Mouse (Mus musculus) spleen, adult 2 months (tissue): Measurements from ENCODE around the gene Map4k2. TPM values are rescaled to one million over a fixed set of nuclear protein-coding genes. Genes with fewer than 3 reads are reported as not detected.

Experiments used
- DNase-seq, 2 experiments: peaks; one replicate each; pipeline versions ENCODE4 v3.0.0 to v3.0.0-alpha.2; 2012 to 2021; ENCODE audit warnings: low spot score in 2 of 2, low read depth in 1 of 2
- H3K27ac ChIP-seq: fragments of 200-500 bp; 2 replicates; pipeline ENCODE4 v1.5.1; 2012; ENCODE audit warnings: low read length, inconsistent platforms; ENCODE audit not compliant: insufficient read depth
- H3K27me3 ChIP-seq: fragments of 200-500 bp; 2 replicates; pipeline ENCODE4 v1.6.1; 2012; ENCODE audit warnings: mild to moderate bottlenecking, moderate library complexity, low read length, inconsistent platforms; ENCODE audit not compliant: control insufficient read depth, insufficient read depth
- H3K36me3 ChIP-seq: fragments of 200-500 bp; 2 replicates; pipeline ENCODE4 v1.6.1; 2012; ENCODE audit warnings: mild to moderate bottlenecking, low read length, inconsistent platforms; ENCODE audit not compliant: control insufficient read depth, insufficient read depth
- H3K4me1 ChIP-seq: fragments of 200-500 bp; 2 replicates; pipeline ENCODE4 v1.6.1; 2011; ENCODE audit warnings: inconsistent platforms; ENCODE audit not compliant: control insufficient read depth, insufficient read depth, insufficient read length
- H3K4me3 ChIP-seq: fragments of 200-500 bp; 2 replicates; pipeline ENCODE4 v1.5.1; 2011; ENCODE audit warnings: mild to moderate bottlenecking, inconsistent platforms; ENCODE audit not compliant: insufficient read depth, insufficient read length; ENCODE audit errors: extremely low read depth
- CTCF ChIP-seq: fragments of 200-500 bp; IDR thresholded peaks from 2 replicates; pipeline ENCODE4 v1.5.1; 2011; ENCODE audit warnings: mild to moderate bottlenecking, inconsistent platforms; ENCODE audit not compliant: insufficient read depth, insufficient read length, insufficient replicate concordance; ENCODE audit errors: extremely low read depth
- POLR2A ChIP-seq: fragments of 200-500 bp; IDR thresholded peaks from 2 replicates; pipeline ENCODE4 v1.6.1; 2011; ENCODE audit warnings: low read depth, low read length, inconsistent platforms
- WGBS: fragments of 180-500 bp; shearing (Covaris S2); methylation state at CpG from one replicate; pipeline ENCODE4 v1.1.7; 2018; 5-methylcytosine and 5-hydroxymethylcytosine counted together
- polyA plus RNA-seq: library from polyadenylated mRNA; depleted of rRNA; stranded (reverse); fragments of >200 nt; gene quantifications from 2 replicates; pipeline ENCODE4 v1.2.3, GENCODE M21; 2012

Gene Map4k2
- polyA plus RNA-seq, 1 experiment: 487 TPM

- TF ChIP-seq CTCF (no peak), POLR2A (no peak)
- Histone ChIP-seq H3K27ac (no peak overlapping the region), H3K27me3 (no peaks in the 10 kb centered on the region), H3K4me3 (no peak overlapping the region), H3K4me1 (peaks cover 32% of the 10 kb centered on the region; the same call in 1 of the 2 replicates), H3K36me3 (peaks cover 12% of the 10 kb centered on the region)
- 95% methylated on average over 11 of the region's 11 CpGs for WGBS
- no peak for DNase-seq
These were observed 2.2 kb upstream of the Map4k2 start for GRCm38 (mm10) chr19:6338716-6339115.

GRCm38 (mm10) chr19:6339191-6339590 lies 1.7 kb upstream of the Map4k2 start:
- H3K4me1 ChIP-seq: peaks cover 32% of the 10 kb centered on the region; the same call in 1 of the 2 replicates
- no peak for TF ChIP-seq POLR2A
- no peak for TF ChIP-seq CTCF
- WGBS: 90% methylated on average over 6 of the region's 6 CpGs
- DNase-seq: no peak
- H3K4me3 ChIP-seq: no peak overlapping the region
- H3K27me3 ChIP-seq: no peaks in the 10 kb centered on the region
- 0 out of 2 replicates have a peak overlapping the region, but pooled peaks have one; percentile 92 for H3K27ac ChIP-seq
- H3K36me3 ChIP-seq: peaks cover 16% of the 10 kb centered on the region

GRCm38 (mm10) chr19:6339890-6340504 lies 938 bp upstream of the Map4k2 start:
- Histone ChIP-seq H3K4me3 (peak overlapping the region; percentile 41), H3K4me1 (peaks cover 28% of the 10 kb centered on the region; the same call in 1 of the 2 replicates), H3K27me3 (no peaks in the 10 kb centered on the region), H3K36me3 (peaks cover 24% of the 10 kb centered on the region), H3K27ac (peak overlapping the region; percentile 92)
- TF ChIP-seq POLR2A: no peak
- TF ChIP-seq CTCF: peak; percentile 47; the same call in 1 of the 2 replicates
- DNase-seq: peak; percentile 73 to 82
- 18% methylated on average over 15 of the region's 15 CpGs for WGBS

- Histone ChIP-seq H3K36me3 (peaks cover 40% of the 10 kb centered on the region), H3K27ac (peak overlapping the region; percentile 93), H3K4me1 (peaks cover 20% of the 10 kb centered on the region; the same call in 1 of the 2 replicates), H3K27me3 (no peaks in the 10 kb centered on the region), H3K4me3 (peak overlapping the region; percentile 94)
- WGBS: under 1% methylated on average over 23 of the region's 23 CpGs
- TF ChIP-seq CTCF: no peak
- TF ChIP-seq POLR2A: no peak
- DNase-seq: no peak
These were observed 630 bp downstream of the Map4k2 start for GRCm38 (mm10) chr19:6341453-6342077.

- peak overlapping the region; percentile 93 for H3K27ac ChIP-seq
- DNase-seq: no peak
- TF ChIP-seq CTCF: no peak
- no peak for TF ChIP-seq POLR2A
- 17% methylated on average over 5 of the region's 5 CpGs for WGBS
- H3K36me3 ChIP-seq: peaks cover 48% of the 10 kb centered on the region
- H3K4me1 ChIP-seq: peaks cover 20% of the 10 kb centered on the region; the same call in 1 of the 2 replicates
- H3K4me3 ChIP-seq: peak overlapping the region; percentile 94
- no peaks in the 10 kb centered on the region for H3K27me3 ChIP-seq
These were observed 1.5 kb downstream of the Map4k2 start for GRCm38 (mm10) chr19:6342276-6342933.

DNA sequence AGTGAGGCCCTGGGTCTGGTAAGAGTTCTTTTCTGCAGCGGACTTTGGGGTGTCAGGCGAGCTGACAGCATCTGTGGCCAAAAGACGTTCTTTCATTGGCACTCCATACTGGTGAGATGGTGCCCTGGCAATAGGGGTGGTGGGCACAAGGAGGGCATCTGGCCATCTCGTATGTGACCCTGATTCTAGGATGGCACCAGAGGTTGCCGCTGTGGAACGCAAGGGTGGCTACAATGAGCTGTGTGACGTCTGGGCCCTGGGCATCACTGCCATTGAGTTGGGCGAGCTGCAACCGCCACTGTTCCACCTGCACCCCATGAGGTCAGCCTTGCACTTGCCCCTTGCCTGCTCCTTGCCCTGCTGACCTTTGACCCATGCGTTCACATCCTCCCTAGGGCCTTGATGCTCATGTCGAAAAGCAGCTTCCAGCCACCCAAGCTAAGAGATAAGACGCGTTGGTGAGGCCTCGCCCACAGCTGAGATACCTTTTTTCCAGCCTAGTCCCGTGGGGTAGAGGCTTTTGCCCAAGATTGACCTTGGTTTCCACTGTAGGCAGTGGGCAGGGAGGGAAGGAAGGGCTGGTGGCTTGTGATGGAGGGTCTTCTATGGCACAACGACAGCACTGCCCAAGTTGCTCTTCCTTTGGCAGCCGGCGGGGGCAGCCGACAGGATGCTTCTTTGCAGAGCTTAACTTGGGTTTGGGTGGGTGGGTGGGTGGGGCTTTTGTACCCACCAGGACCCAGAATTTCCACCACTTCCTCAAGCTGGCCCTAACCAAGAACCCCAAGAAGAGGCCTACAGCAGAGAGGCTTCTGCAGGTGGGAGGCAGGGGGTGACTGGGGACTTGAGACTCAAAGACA lies 2.4 kb downstream of the Map4k2 start:
- H3K4me3 ChIP-seq: no peak overlapping the region
- peaks cover 20% of the 10 kb centered on the region; the same call in 1 of the 2 replicates for H3K4me1 ChIP-seq
- DNase-seq: no peak
- H3K27me3 ChIP-seq: no peaks in the 10 kb centered on the region
- H3K27ac ChIP-seq: peak overlapping the region; percentile 93; the same call in 1 of the 2 replicates
- 60% methylated on average over 19 of the region's 19 CpGs for WGBS
- TF ChIP-seq CTCF: 0 out of 2 replicates have a peak, but pooled peaks have one; percentile 6
- no peak for TF ChIP-seq POLR2A
- H3K36me3 ChIP-seq: peaks cover 48% of the 10 kb centered on the region
